Mouse (Mus musculus) retina, postnatal 7 days (tissue): Measurements from ENCODE around the gene Nbl1.

Experiments used
- DNase-seq: peaks from one replicate; pipeline ENCODE4 v3.0.0-alpha.2; 2012; ENCODE audit warnings: low read depth, low spot score

Gene Nbl1

DNA sequence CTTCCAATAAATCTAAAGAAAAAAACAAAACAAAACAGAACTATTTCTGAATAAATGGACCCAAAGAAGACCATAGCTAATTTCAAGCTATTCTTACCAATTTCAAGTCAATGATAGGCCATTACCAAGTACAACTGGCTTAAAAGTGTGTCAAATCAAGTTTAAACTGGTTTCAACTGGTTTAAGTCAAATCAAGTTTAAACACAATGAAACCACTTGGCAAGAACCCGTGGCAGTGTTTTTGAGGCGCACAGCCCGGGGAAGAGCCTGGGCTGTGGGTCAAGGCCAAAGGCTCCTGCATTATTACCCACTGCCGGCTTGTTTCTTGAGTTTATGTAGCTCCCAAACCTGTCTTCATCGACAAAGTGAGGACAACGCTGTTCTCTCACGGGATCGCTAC lies 7.5 kb upstream of the Nbl1 start:
- DNase-seq: no peak

DNA sequence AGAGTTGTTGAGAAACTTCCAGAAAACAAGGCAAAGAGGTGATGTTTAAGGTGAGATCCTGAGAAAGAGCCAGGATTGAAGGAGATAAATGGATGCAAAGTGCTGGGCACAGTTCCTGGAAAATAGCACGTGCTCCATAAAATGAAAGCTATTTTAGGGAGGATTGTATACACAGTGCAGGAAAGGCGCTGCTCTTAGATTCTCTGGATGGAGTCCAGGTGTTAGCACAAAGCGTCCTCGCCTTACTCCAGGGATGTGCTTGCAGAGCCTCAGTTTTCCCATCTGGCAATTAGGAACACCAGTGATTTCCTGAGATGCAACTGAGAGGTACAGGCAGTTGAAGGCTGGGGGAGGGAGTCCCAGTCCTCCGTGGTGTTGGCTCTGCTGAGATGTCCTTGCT lies 3.4 kb upstream of the Nbl1 start:
- DNase-seq: no peak

DNA sequence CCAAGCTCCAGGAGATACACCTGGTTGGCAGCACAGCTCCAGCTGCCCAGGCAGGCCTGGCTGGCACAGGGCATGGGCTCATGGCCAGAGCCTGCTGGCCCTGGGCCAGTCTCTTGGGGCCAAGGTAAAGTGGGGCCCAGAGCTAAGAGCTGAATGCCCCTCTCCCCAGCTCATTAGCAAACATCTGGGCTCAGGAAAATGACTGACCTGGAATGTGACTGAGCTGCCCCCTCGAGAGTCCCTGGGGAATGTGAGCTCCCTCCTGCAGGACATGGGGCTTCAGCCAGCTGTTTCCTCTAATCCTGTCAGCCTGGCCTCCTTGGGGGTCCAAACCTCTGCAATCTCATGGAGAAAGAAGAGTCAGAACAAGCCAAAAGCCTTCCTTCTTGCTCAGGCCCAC lies 2.6 kb upstream of the Nbl1 start:
- no peak for DNase-seq

DNA sequence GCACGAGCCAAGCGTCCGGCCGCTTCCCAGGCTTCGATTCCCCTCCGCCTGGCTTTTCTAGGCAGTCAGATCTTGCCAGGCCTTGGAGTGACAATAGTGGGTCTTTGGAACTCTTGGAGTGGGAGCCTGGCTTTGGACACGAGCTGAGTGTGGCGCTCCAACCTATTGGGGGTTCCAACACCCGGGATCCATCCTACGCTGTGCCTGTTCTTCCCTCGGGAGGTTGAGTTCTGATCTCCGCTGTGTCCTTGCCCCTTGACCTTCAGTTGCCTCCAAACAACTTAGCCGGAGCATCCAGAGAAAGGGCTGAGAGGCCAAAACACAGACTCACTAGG lies 370 bp upstream of the Nbl1 start:
- DNase-seq: no peak

DNA sequence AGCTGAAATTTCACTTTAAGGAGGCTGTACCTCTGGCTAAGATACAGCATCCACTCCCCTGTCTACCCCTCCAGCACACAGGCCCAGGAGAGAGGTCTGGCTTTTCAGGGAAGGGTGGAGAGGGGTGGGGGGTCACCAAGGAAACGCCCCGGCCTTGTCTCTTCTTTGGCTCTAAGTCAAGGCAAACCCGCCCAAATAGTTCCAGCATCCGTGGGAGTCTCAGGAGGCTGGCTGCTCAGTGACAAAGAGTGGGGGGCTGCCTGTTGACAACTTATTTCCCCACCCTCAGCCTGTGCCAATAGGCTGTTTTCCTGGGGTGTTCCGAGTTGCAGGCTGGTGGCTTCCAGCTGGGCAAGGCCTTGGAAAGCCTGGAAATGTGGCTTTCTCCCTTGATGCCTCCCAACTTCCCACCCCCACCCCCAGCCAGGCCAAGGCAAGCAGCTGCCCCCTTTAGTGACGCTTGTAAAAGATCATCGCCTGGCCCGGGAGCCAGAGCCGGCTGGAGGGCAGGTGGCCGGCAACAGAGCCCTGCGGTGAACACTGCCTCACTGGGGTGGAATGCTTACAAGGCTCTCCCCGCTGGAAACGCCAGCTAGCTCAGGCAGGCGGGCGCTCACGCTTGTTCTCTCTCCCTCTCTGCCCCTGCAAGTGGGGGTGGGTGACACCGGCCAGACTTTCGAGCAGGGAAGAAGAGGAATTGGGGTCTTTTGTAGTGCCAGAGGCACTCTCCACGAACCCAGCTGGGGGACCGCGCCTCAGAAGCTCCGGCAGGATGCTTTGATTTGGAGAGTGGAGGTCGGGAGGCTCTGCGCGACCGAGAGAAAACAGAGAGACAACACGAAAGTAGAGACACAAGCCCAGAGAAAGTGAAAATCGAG lies 1.1 kb downstream of the Nbl1 start:
- DNase-seq: no peak

DNA sequence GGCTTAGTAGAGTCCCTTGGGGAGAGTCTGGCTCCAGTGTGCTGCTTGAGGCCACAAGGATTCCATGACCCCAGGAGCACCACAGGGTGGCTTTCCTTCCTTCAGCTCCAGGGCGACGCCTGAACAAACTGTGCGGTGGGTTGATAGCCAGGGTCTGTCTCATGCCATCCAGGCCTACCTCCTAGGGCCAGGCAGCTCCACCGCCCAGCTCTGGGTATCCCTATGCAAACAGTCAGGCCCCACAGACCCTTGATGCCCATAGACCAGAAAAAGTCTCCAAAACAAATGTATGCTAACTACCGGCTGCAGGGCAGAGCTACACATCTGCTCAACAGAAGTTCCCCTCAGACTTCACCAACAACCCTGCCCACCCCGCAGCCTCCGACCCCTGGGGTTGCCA lies 1.7 kb downstream of the Nbl1 start:
- DNase-seq: no peak

DNA sequence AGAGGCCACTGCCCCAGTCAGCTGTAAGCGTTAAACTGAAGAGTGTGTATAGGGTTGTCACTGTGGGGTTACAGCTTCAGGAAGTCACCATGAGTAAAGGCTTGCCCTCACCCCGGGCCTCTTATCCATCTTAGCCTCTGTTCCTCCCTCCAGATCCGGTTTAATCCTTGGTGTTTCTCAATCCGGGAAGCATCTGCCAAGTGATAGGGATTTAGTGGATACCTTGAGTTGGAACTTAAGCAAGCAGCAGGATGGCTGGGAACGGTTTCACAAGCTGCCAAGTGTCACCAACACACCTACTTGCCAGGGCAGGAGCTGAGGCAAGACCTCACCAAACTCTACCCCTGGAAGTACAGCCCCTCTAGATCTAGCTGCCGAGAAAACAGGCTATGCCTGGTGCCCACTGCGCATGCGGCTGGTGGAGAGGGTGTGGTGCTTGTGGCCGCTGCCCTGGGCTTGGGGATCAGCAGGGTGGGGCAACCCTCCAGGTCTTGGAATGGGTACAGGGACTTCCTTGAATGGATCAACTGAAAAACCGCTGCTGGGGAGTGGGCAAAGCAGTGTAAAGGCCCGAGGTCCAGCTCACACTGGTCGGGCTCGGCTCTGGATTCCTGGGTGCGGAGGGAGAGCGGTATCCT lies 2.4 kb downstream of the Nbl1 start:
- DNase-seq: peak; percentile 43

DNA sequence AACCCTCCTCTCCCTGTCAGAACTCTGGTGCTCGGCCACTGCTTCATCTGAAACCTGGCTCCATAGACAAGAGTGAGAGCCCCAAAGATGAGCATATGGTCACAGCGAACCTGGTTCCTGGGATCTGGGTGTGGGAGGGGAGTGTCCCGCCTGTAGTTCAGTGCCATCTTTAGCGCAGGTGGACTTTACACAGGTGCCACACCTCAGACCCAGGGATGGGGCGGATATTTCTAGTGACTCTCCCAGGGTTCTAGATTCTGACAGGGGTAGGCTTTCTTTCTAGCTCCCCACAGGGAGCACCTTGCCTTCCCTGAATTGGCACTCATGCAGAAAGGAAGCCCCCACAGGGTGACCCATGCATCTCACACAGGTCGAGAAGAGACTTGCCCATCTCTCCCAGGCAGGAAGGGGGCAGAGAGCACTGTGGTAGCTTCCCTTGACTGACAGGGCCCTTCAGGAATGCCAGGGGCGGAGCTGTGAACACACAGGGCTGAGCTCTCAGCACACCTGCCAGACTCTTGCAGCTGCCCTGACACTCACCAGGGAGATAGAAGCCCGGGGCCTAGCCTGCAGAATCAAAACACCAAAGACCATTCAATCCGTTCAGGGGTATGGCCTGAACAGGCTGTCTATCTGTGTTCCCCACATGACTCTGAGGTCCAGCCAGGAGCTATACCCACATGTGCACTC lies 3.7 kb downstream of the Nbl1 start:
- no peak for DNase-seq

DNA sequence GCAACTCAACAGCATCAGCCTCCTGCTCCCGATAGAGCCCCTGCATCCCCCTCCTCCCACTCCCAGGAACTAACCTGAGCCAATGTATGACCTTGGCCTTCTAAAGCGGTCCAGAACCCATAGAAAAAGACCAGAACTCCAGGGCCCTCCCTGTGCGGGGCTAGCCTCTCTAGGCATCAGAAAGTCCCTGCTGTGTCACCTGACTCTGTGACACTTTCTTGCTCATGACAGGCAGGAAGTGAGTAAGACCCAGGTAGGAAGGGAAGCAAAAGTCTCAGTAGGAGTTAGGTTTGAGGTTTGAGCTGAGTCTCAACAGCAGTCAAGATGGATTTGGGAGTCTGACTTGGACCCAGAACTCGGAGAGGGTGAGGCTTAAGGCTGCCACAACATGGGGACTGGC lies 5.8 kb downstream of the Nbl1 start:
- DNase-seq: no peak

DNA sequence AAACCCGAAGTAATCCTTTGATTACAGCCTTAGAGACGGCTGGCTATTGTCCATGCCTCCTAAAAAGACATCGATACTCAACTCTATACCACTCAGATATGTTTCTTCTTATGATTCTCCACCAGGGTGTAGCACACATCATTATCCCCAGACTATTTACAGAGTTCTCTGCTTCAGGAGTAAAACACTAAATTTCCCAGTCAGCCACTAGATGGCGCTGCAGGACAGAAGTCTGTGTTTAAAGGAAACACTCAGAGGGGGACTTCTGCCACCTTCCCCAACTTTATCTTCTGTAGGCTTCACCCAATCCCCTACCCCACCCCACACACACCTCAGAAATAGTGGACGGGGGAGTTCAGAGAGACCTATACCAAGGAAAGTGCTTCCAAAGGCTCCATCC lies 6.8 kb downstream of the Nbl1 start:
- DNase-seq: peak; percentile 82

DNA sequence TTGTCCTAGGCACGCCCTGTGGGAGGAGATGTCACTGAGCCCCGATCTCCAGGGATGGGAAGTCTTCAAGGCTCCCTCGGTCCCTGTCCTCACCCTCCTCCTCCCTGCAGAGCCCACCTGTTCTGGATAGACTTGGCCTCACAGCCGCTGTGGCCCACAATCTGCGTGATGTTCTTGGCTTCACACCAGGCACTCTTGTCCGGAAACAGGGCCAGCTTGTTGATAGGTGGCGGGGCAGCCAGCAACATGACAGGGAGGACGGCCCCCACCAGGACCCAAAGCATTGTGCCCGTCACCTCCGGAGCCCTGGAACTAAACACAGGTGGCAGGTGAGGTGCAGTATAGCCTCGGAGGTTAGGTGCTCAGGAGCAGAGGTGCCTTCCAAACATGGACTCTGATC lies 7.5 kb downstream of the Nbl1 start:
- DNase-seq: no peak

DNA sequence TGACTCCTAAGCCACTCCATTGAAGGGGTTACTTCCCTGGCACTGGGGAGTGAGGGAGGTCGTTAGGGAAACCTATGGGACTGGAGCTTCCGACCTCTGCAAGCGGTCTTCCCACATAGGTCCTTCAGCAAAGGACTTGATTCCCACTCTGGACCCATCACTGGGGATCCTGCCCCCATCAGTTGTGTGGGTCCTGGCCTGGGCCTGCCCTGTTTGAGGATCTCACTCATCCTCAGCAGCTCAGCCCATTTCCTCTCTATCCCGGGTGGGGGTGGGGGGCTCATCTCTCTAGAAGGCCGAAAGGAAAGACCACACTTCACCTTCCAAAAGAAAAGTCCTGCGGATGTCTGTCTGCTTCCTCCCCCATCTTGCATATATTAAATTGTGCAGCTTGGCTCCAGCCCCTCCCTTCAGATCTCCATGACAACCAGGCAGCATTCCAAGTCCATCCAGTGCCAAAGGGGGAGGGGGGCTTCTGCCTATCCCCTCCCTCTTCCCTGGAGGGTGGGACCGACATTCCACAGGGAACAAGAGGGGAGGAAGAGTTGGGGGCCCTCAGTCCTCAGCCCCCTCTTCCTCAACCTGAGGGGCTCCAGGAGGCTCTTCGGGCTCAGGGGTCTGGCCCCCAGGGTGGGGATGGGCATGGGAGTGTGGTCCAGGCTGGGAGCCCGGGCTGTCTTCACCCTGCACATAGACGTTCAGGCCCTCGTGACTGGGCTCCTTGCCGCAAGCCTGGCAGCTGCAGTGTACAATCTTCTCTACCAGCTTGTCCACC lies 9.8 kb downstream of the Nbl1 start:
- no peak for DNase-seq

DNA sequence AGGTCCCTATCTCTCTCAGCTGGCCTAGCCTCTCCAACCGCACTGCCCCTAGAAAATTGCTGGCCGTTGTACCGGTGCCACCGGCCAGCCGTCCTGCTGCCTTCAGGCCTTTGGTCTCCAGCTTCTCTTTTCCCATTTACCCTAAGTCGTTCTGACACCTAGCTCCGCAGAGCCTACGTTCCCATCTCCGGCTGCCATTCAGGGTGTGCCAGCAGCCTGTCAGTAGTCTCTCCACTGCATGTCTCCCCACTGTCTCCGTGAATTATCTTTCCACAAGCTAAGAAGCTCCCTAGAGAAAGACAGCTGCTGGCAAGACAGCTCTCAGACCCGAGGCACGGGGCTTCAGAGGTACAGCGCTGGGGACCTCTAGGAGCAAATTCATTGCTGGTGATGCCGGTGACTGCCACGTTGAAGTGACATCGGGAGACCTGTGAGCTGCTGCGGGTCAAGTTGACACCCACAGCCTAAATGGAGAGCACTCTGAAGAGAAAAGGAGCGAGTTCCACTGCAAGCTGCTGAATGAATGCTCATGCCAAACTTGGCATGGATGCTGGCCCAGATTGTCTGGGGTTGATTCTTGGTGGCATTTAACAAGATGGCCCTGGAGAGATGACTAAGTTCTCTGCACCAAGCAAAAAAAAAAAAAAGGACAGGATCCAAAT lies 11.4 kb downstream of the Nbl1 start:
- no peak for DNase-seq

DNA sequence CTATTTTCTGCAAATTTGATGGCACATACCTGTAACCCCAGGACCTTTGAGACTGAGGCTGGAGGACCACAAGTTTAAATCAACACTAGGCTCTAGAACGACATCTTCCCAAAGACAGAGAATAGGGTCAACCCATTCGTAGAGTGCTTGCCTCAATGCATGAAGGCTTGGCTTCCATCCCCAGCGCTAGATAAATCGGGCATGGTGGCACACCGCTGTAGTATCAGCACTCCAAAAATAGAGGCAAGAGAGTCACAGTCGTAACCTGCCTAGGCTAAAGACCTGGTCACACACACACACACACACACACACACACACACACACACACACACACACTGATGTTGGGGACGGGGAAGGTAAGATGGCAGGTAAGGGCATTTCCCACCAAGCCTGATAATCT lies 12.5 kb downstream of the Nbl1 start:
- DNase-seq: no peak

DNA sequence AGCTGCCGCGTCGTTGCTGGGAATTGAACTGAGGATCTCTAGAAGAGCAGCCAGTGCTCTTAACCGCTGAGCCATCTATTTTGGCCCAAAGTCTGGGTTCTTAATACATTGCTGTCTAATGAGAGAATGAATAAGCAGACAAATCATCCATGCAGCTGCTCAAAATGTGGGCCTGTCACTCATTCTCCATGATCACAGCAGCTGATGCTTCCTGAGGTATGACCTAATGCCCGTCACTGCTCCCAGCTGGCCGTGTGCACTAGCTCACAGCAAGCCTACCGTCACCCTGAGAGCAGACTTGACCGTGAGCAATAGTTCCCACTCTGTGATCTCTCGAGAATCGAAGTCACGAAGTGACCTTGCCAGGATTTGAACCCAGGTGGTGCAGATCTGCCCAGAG lies 13.4 kb downstream of the Nbl1 start:
- DNase-seq: no peak

DNA sequence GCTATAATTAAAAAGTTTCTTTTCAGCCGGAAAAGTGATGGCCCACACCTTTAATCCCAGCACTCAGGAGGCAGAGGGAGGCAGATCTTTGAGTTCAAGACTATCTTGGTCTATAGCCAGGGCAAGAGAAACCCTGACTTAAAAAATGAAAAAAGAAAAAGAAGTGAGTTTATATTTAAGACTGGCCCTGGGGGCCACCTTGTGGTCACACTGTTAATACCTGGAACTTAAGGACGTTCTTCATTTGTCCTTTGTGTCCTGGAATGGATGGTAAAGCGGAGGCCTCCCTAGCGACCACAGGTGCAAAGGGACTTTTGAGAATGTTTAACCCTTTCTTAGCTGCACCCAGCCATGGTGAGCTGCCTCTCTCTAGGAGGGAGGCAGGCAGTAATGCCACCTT lies 14.1 kb downstream of the Nbl1 start:
- no peak for DNase-seq

DNA sequence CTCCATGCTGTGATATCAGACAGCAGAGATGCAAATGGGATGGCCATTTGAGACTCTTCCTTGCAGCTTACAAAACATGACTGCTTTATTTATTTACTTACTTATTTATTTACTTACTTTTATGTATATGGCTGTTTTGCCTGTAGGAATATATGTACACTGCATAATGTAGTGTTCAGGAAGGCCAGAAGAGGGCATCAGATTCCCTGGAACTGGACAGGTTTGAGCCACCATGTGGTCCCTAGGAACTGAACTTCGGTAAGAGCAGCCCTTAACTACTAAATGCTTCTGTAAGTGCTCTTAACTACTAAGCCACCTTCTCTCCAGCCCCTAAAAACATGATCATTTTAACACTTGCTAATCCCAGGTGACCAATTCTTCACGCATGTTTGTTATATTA lies 14.5 kb downstream of the Nbl1 start:
- no peak for DNase-seq

DNA sequence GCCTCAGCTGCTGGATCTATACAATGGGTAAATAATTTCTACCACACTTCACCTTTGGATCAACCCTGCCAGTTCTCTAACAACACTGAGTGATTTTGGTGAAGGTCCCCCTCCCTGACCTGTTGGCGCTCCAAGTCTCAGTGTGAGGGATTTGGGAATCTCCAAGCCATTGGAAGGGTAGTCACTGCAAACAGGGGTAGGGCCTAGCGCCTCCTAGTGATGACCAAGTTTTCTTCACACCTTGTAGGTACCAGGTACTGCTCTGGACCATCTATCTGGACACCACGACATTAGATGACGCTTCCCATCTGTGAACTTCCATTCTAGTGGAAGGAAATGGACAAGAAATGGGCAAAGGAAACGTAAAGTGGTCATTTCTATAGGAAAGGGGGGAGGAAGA lies 16.9 kb downstream of the Nbl1 start:
- no peak for DNase-seq

DNA sequence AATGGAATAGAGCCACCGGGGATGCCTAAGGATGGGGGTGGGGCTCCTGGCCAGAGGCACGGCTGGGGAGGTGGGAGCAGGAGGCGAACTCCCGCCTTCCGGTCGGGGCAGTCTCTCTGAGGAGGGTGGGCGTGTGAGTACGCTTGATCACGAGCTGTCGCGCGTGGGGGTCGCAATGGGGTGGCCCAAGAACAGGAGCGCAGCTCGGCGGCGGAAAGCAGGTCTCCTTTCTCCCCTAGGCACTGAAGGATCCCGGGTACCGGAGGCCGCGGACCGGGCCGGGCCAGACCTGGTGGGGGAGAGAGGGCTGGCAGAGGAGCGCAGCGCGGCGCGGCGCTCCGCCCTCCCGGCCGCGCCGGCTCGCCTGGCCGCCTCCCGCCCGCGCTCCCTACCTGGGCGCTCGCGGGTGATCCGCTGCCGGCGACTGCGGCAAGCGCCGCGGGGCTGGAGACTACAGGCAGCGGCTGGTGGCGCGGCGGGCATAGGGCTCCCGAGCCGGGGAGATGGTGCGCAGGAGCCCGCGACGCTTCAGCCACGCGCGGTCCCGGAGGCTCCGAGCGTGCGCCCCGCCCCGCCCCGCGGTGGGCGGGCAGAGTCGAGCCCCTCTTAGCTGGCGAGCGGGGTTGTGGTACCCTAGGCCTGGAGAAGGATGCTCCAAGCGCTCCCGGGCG lies 17.6 kb downstream of the Nbl1 start, which contains the start of gene Htr6:
TSS of gene Htr6 (minus strand) at position 530 of the 671 bp plus-strand sequence.
- no peak for DNase-seq

DNA sequence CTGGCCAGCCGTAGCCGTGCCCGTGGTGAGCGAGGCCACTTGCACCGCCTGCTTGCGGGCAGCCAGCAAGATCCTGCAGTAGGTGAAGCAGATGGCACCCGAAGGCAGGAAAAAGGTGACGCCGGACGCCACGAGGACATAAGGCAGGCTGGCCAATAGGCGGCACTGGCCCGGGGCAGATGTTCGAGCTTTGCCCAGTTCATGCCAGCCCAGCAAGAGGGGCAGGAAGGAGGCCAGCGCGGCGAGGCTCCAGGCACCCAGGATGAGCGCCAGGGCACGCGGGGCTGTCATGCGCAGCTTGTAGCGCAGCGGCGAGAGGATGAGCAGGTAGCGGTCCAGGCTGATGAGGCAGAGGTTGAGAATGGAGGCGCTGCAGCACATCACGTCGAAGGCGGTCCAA lies 18.7 kb downstream of the Nbl1 start:
- DNase-seq: no peak

DNA sequence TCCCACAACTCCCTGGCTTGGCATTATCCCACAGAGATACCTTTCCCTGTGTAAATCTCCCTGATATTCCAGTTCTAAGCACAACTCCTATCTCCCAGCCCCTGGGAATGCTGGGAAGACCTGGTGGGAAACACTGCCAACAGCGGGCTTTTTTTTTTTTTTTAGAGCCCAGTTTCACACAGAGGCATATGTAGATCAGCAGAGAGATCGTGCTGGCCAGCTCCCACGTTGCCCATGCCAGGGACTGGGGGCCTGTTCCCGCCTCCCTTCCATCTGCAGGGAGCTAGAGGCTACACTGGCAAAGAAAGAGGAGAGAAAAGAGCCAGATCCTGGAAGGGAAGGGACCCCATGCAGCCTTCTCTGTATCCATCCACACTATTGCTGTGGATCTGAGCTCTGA lies 24.5 kb downstream of the Nbl1 start:
- DNase-seq: no peak
